Comparison of ENCODE assay signal across 15 mouse cellular contexts in the genomic region with DNA sequence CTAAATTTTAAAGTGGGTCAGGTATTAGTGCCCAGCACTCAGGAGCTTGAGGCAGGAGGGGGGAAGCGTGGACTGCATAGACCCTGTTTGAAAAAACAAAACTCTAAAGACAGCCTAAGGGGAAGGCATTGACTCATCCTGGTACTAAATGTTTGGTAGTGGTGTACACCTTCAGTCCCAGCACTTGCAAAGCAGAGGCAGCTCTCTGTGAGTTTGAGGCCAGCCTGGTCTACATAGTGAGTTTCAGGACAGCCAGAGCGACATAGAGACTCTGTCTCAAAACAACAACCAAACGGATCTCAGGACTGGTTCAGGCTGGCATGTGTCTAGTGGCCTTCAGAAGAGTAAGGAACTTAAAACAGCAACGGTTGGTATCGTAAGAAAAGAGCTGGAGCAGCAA. TPM values are rescaled to one million over a fixed set of nuclear protein-coding genes. Genes with fewer than 3 reads are reported as not detected.
DNase-seq lines count a peak whose midpoint lies in the region; ATAC-seq and TF ChIP-seq lines count a peak whose summit lies in the region.
"Had no signal": no experiment of that assay in that cellular context is flagged by ENCODE, and none has a peak within 500 bp of the region (broad histone marks: within the 10 kb centered on the region; RNA-seq: fewer than 3 reads in every experiment).

No protein-coding gene starts in this region.

- H3K4me3 ChIP-seq in heart, embryonic 12.5 days, result no peak overlapping the region
- H3K4me3 ChIP-seq in liver, adult 2 months (ENCODE audit: insufficient read depth, low read depth, low read length), result no peak overlapping the region
- H3K4me3 ChIP-seq in liver, embryonic 12.5 days, result no peak overlapping the region
- no peak overlapping the region for H3K4me3 ChIP-seq in hindbrain, embryonic 14.5 days (replicated peaks; ENCODE audit: low read length)
- H3K4me3 ChIP-seq in neural tube, embryonic 14.5 days (ENCODE audit: low read depth, low read length), result no peak overlapping the region
- H3K4me3 ChIP-seq: intestine, embryonic 15.5 days had no signal

- H3K9me3 ChIP-seq in heart, embryonic 12.5 days (replicated peaks), result no peaks in the 10 kb centered on the region
- H3K9me3 ChIP-seq in liver, embryonic 12.5 days (replicated peaks), result no peaks in the 10 kb centered on the region
- H3K9me3 ChIP-seq in hindbrain, embryonic 14.5 days (ENCODE audit: control insufficient read depth, low read length), result no peaks in the 10 kb centered on the region
- no peaks in the 10 kb centered on the region for H3K9me3 ChIP-seq in neural tube, embryonic 14.5 days (ENCODE audit: control insufficient read depth, low read length)
- H3K9me3 ChIP-seq: intestine, embryonic 15.5 days had no signal

- 0 out of 2 replicates have a peak overlapping the region, but pooled peaks have one; percentile 22 for H3K9ac ChIP-seq in heart, embryonic 12.5 days
- no peak overlapping the region for H3K9ac ChIP-seq in liver, adult 2 months (ENCODE audit: low read depth, low read length)
- no peak overlapping the region for H3K9ac ChIP-seq in liver, embryonic 12.5 days
- H3K9ac ChIP-seq in hindbrain, embryonic 14.5 days, result no peak overlapping the region
- no peak overlapping the region for H3K9ac ChIP-seq in neural tube, embryonic 14.5 days (replicated peaks; ENCODE audit: low read depth, low read length)
- H3K9ac ChIP-seq: intestine, embryonic 15.5 days had no signal

- no peaks in the 10 kb centered on the region for H3K27me3 ChIP-seq in heart, embryonic 12.5 days (replicated peaks)
- no peaks in the 10 kb centered on the region for H3K27me3 ChIP-seq in liver, adult 2 months (ENCODE audit: control insufficient read depth, insufficient read depth, low read length)
- H3K27me3 ChIP-seq in liver, embryonic 12.5 days (replicated peaks), result peaks cover 15% of the 10 kb centered on the region
- H3K27me3 ChIP-seq in hindbrain, embryonic 14.5 days (ENCODE audit: control insufficient read depth, insufficient read depth, low read length), result no peaks in the 10 kb centered on the region
- peaks cover 4% of the 10 kb centered on the region; the same call in 1 of the 2 replicates for H3K27me3 ChIP-seq in neural tube, embryonic 14.5 days (ENCODE audit: control insufficient read depth, insufficient read depth, low read length)
- H3K27me3 ChIP-seq: intestine, embryonic 15.5 days had no signal

- H3K4me1 ChIP-seq in heart, embryonic 12.5 days (replicated peaks), result peaks cover 40% of the 10 kb centered on the region
- H3K4me1 ChIP-seq in liver, adult 2 months (ENCODE audit: control insufficient read depth, insufficient read depth, low read length), result peaks cover 26% of the 10 kb centered on the region
- peaks cover 40% of the 10 kb centered on the region for H3K4me1 ChIP-seq in liver, embryonic 12.5 days
- peaks cover 41% of the 10 kb centered on the region for H3K4me1 ChIP-seq in hindbrain, embryonic 14.5 days (replicated peaks; ENCODE audit: control insufficient read depth, insufficient read depth, low read length)
- H3K4me1 ChIP-seq in neural tube, embryonic 14.5 days (ENCODE audit: control insufficient read depth, insufficient read depth, low read length), result peaks cover 40% of the 10 kb centered on the region

- no peak overlapping the region for H3K27ac ChIP-seq in heart, embryonic 12.5 days (ENCODE audit: poor library complexity, severe bottlenecking)
- peak overlapping the region; percentile 17 for H3K27ac ChIP-seq in liver, adult 2 months (replicated peaks; ENCODE audit: insufficient read depth, low read depth, low read length)
- no peak overlapping the region for H3K27ac ChIP-seq in liver, embryonic 12.5 days
- no peak overlapping the region for H3K27ac ChIP-seq in hindbrain, embryonic 14.5 days
- no peak overlapping the region for H3K27ac ChIP-seq in neural tube, embryonic 14.5 days (ENCODE audit: low read depth, low read length)
- H3K27ac ChIP-seq: intestine, embryonic 15.5 days had no signal

- TF ChIP-seq CTCF in liver, adult 2 months (IDR thresholded peaks at IDR 0.05; ENCODE audit: low read depth, low read length), result no peak

- no peak for DNase-seq in heart, adult 18-20 months
- no peak for DNase-seq in liver, adult 2 months (ENCODE audit: extremely low read depth, low read depth, low spot score)
- no peak for DNase-seq in hindbrain, embryonic 14.5 days (ENCODE audit: low spot score)
- DNase-seq: cerebellum, adult 11 months; kidney, postnatal 10 days; layer of hippocampus, adult 9-11 months; left cerebral cortex, postnatal 4 days; lung, postnatal 36 days; right cerebral cortex, postnatal 14 days had no signal

- no peak overlapping the region; the same call in 1 of the 2 replicates for H3K4me2 ChIP-seq in heart, embryonic 12.5 days
- no peak overlapping the region for H3K4me2 ChIP-seq in liver, embryonic 12.5 days
- H3K4me2 ChIP-seq in hindbrain, embryonic 14.5 days (replicated peaks), result 0 out of 2 replicates have a peak overlapping the region, but pooled peaks have one; percentile 33
- H3K4me2 ChIP-seq in neural tube, embryonic 14.5 days (ENCODE audit: low read depth, low read length), result peak overlapping the region; percentile 27; the same call in 1 of the 2 replicates
- H3K4me2 ChIP-seq: intestine, embryonic 15.5 days had no signal

- no peak for ATAC-seq in heart, embryonic 12.5 days (ENCODE audit: insufficient number of reproducible peaks, low FRiP score)
- ATAC-seq in liver, embryonic 12.5 days, result no peak
- no peak for ATAC-seq in hindbrain, embryonic 14.5 days (ENCODE audit: low FRiP score)
- no peak for ATAC-seq in neural tube, embryonic 14.5 days (ENCODE audit: low read depth)
- no peak for ATAC-seq in inflammation-experienced regulatory T-cells, adult 6 months
- ATAC-seq: CD4-positive, CD25-positive, alpha-beta regulatory T cell, adult 4 months; intestine, embryonic 15.5 days had no signal

- H3K79me2 ChIP-seq in liver, adult 2 months (ENCODE audit: control insufficient read depth, insufficient read depth, low read length), result peaks cover 36% of the 10 kb centered on the region

- no peak for TF ChIP-seq POLR2A in liver, adult 2 months (IDR thresholded peaks at IDR 0.05; ENCODE audit: extremely low read depth, insufficient read depth, low read length)

- H3K36me3 ChIP-seq in heart, embryonic 12.5 days, result no peaks in the 10 kb centered on the region
- H3K36me3 ChIP-seq in liver, adult 2 months (ENCODE audit: control insufficient read depth, insufficient read depth, low read length), result no peaks in the 10 kb centered on the region
- H3K36me3 ChIP-seq in liver, embryonic 12.5 days, result no peaks in the 10 kb centered on the region
- H3K36me3 ChIP-seq in hindbrain, embryonic 14.5 days (replicated peaks; ENCODE audit: control insufficient read depth, insufficient read depth), result no peaks in the 10 kb centered on the region
- H3K36me3 ChIP-seq in neural tube, embryonic 14.5 days (ENCODE audit: control insufficient read depth, insufficient read depth, low read length), result no peaks in the 10 kb centered on the region
- H3K36me3 ChIP-seq: intestine, embryonic 15.5 days had no signal

- 71% methylated on average over 5 of the region's 5 CpGs for WGBS in heart, embryonic 12.5 days
- 64% methylated on average over 5 of the region's 5 CpGs for WGBS in liver, adult 2 months
- 70% methylated on average over 5 of the region's 5 CpGs for WGBS in liver, embryonic 12.5 days (ENCODE audit: insufficient replicate concordance)
- 73% methylated on average over 5 of the region's 5 CpGs for WGBS in hindbrain, embryonic 14.5 days
- WGBS in neural tube, embryonic 14.5 days, result 80% methylated on average over 5 of the region's 5 CpGs

RNA-seq across cellular contexts. Expression of a gene that starts 4.7 kb away (rescaled TPM):
- 60.1 and 62.9 TPM in 2 replicates for polyA plus RNA-seq in heart, embryonic 12.5 days (2016; fragmentation: Nextera tagmentation; extraction: Ambion mirVana)
- 100 to 1,000 TPM; 154 to 180 TPM for total RNA-seq in heart, adult 18-20 months (2021)
- total RNA-seq in liver, adult 2 months (2014; rRNA removed), result 74.4 and 94.2 TPM in 2 replicates
- polyA plus RNA-seq in liver, adult 2 months (2012; rRNA removed), result 38.4 and 41.2 TPM in 2 replicates
- 9.1 and 9.2 TPM in 2 replicates for polyA plus RNA-seq in liver, embryonic 12.5 days (2016; fragmentation: Nextera tagmentation; extraction: Ambion mirVana)
- 188 and 194 TPM in 2 replicates for polyA plus RNA-seq in hindbrain, embryonic 14.5 days (2014; fragmentation: Nextera tagmentation; extraction: Ambion mirVana)
- polyA plus RNA-seq in neural tube, embryonic 14.5 days (2014; fragmentation: Nextera tagmentation; extraction: Ambion mirVana), result 174 and 224 TPM in 2 replicates
- polyA plus RNA-seq in inflammation-experienced regulatory T-cells, adult 6 months (2017; shearing (Covaris generic)), result 10 to 100 TPM in 2 of 3 experiments, 1 to 10 TPM in 1; 7.9 to 19.7 (median 16.6) TPM

Comparison
In these comparisons a context has a peak if more than half of its experiments do, and no peak if none do; other contexts are left out.
1. H3K4me2 ChIP-seq: peak in hindbrain, embryonic 14.5 days (single experiment) and neural tube, embryonic 14.5 days (single experiment); none in heart, embryonic 12.5 days (single experiment) and liver, embryonic 12.5 days (single experiment).